Mouse (Mus musculus) neural tube, embryonic 15.5 days (tissue): Measurements from ENCODE around the gene Olfr452. TPM values are rescaled to one million over a fixed set of nuclear protein-coding genes. Genes with fewer than 3 reads are reported as not detected.

Source experiments
- polyA plus RNA-seq: library from polyadenylated mRNA; unstranded; fragments of >200 nt; fragmentation: Nextera tagmentation; extraction: Ambion mirVana; gene quantifications from 2 replicates; pipeline ENCODE4 v1.2.1, GENCODE M21; 2015

The Olfr452 gene
- polyA plus RNA-seq, 1 experiment from 2014 or later, result not detected

Other genes with a start within 250 kb of the Olfr452 start
- not detected in 2 replicates for gene Olfr455, start 237.5 kb upstream of the Olfr452 start, polyA plus RNA-seq
- not detected in 2 replicates for gene Tcaf3, start 187.4 kb upstream of the Olfr452 start, polyA plus RNA-seq
- 2.6 and 4.2 TPM in 2 replicates for gene Tcaf2, start 139.8 kb upstream of the Olfr452 start, polyA plus RNA-seq
- 188 and 215 TPM in 2 replicates for gene Tcaf1, start 75.0 kb upstream of the Olfr452 start, polyA plus RNA-seq
- gene Olfr453, start 45.7 kb upstream of the Olfr452 start, polyA plus RNA-seq, result not detected in 2 replicates
- not detected in 2 replicates for gene Olfr38, start 28.7 kb upstream of the Olfr452 start, polyA plus RNA-seq
- gene Olfr450, start 26.8 kb downstream of the Olfr452 start, polyA plus RNA-seq, result not detected in 2 replicates
- not detected in 2 replicates for gene Olfr449, start 49.3 kb downstream of the Olfr452 start, polyA plus RNA-seq
- gene Olfr448, start 105.3 kb downstream of the Olfr452 start, polyA plus RNA-seq, result not detected in 2 replicates
- not detected in 2 replicates for gene Olfr447, start 123.8 kb downstream of the Olfr452 start, polyA plus RNA-seq
- gene Olfr446, start 136.3 kb downstream of the Olfr452 start, polyA plus RNA-seq, result not detected in 2 replicates
- gene Olfr444, start 164.0 kb downstream of the Olfr452 start, polyA plus RNA-seq, result not detected in 2 replicates